Mouse (Mus musculus): ENCODE data around the gene Ppp1r17.

GRCm38 (mm10) chr6:56017291-56017994 lies at the start of gene Ppp1r17:
- TF ChIP-seq CTCF (IDR thresholded peaks at IDR 0.05; ENCODE audit: low read depth, low read length) = no peak
- no peak for TF ChIP-seq EP300 (IDR thresholded peaks at IDR 0.05; ENCODE audit: insufficient read depth, low read depth, low read length)
- TF ChIP-seq POLR2A (IDR thresholded peaks at IDR 0.05; ENCODE audit: insufficient read depth, low read length) = no peak
